Mouse (Mus musculus) neutrophil, adult 5-6 weeks (primary cell): ENCODE results near the gene Faiml. TPM values are rescaled to one million over a fixed set of nuclear protein-coding genes. Genes with fewer than 3 reads are reported as not detected.
A peak's percentile ranks its signal among the peaks of the same experiment; 100 is the strongest.

Experiments
- ATAC-seq: fragments of 151-379, 151-347 bp; 2 replicates; pipeline ENCODE4 v1.8.0; 2017; ENCODE audit warnings: mild to moderate bottlenecking, moderate TSS enrichment; ENCODE audit not compliant: insufficient number of reproducible peaks, poor library complexity, low FRiP score, severe bottlenecking; ENCODE audit errors: extremely low read depth
- total RNA-seq: library from RNA; stranded (forward); fragments of 200-1000 nt; gene quantifications from 2 replicates; pipeline ENCODE4 v1.2.3, GENCODE M21; 2017

The Faiml gene
- total RNA-seq: not detected in 2 replicates

DNA sequence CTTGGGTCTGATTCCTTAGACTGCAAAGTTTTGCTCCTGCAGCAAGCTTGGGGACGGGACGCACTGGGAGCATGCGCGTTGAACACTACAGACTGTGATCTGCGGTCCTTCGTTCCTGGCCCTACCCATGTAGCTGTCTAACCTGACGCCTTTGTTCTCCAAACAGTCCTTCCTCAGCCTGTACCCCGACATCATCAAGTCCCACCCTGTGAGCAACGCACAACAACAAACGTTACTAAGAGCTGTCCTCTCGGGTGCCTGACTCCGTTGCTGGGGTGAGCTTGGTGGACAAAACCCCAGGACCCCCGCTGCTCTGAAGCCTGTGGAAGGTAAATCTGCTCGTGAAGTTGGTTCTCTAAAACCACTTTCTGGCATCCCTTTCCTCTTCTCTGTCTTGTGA, at the start of gene Faiml:
Faiml (minus strand) TSS at position 101 of the 400 bp plus-strand sequence.
- ATAC-seq: no peak

DNA sequence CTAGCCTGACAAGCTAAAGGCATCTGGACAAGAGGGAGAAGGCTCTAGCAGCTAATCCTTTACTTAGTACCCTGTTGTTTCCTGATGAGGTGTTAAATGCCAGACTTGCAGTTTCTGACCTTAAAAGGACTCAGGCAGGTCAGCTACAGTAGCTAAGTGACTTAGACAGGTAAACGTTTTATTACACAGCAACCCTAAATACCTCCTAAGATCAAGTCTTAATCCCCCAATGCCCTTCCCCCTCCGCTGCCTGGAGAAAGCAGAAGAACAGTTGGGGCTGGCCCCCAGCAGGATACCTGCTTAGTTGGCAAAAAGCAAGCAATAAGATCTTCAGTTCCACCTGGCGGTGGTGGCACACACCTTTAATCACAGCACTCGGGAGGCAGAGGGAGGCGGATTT, 21.9 kb upstream of the Faiml start:
- no peak for ATAC-seq

DNA sequence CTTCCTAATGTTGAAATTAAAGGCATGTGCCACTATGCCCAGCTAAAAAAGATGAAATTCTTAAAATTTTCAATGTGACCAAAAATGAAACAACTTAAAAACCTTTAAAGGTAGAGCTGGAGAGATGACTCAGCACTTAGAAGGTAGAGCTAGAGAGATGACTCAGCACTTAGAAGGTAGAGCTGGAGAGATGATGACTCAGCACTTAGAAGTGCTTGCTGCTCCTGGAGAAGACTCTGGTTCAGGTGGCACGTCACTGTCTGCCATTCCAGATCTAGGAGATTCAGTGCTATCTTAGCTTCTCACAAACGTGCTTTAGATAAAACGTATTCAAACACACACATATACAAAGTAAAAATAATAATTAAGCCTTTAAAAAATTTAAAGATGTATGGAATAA, 19.8 kb upstream of the Faiml start:
- ATAC-seq: no peak

DNA sequence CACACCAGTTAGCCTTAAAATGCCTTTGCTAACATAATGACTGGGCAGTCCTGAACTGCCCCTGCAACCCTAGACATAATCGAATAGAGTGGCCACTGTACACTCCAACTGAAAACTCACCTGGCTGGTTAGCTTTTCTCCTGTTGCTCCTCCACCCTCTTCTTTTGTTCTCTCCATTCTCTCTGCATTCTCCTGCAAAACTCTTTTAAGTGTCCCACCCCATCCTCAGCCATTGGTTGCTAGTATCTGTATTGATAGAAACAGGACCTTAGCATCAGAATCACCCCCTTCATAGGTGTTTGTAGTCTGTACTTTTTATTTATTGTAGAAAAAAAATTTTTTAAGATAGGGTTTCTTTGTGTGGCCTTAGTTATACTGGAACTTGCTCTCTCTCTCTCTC, 19.2 kb upstream of the Faiml start:
- ATAC-seq: no peak

DNA sequence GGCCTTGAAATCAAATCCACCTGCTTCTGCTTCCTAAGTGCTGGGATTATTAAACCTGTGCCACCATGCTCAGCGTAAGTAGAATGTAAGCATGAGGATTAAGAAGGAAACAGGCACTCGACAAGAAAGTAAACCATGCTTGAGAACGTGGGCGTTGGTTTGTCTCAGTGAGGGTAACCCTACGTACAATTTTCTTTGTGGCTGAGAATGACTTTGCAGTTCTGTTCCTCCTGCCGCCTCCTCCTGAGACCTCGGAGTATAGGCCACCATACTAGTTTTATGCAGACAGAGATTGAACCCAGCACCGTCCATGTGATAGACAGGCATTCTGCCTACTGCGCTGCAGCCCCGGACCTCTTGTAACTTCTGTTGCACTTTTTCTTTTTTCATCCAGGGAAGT, 16.8 kb upstream of the Faiml start:
- no peak for ATAC-seq

DNA sequence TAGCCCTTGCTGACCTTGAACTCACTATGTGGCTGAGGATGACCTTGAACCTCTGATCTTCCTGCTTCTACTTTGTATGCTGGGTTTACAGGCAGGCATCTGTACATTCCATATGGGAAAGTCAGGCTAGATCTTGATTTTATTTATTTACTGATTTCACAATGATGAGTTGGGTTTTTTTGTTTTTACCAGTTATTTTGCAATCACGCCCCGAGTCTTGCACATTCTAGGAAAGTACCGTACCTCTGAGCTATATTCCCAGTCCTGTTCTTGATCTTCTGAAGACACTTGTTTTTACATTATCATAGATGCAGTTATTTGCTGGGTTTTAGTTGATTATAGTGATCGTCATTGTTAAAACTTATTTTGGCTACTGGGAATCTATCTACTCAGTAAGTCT, 11.9 kb upstream of the Faiml start:
- no peak for ATAC-seq

DNA sequence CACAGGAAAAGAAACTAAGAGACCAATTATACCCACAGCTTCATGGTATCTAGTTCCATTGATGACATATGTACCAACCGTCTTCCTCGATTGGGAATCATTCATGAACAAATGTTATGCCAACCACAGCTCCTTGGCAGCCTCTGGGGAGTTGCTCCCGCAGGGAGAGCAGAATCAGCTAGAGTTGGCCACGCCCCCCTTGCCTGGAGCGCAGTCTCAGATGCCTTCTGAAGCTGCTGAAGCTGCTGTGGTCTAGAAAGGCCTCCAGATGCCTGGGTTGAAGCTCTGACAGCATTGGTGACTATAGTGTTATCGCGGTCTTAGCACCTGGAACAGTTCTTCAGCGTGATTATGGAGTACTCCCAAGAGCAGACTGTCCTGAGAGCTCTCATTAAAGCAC, 11.3 kb upstream of the Faiml start:
- ATAC-seq: no peak

DNA sequence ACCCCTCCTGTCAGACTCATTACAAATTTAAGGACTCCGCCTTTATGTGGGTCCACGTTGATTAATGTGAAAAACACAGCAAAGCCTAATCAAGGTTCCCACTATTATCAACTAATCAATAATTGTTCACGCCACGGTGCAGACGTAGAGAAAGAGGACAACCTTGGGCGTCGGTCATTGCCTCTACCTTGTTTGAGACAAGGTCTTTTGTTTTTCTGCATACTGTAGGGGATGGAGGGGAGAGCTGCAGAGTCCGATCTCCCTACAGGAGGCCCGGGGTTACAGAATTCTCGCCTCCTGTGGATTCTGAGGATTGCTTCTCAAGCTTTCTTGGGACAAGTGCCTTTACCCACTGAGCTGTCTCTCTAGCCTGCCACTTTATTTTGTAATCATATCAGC, 6.9 kb upstream of the Faiml start:
- no peak for ATAC-seq

DNA sequence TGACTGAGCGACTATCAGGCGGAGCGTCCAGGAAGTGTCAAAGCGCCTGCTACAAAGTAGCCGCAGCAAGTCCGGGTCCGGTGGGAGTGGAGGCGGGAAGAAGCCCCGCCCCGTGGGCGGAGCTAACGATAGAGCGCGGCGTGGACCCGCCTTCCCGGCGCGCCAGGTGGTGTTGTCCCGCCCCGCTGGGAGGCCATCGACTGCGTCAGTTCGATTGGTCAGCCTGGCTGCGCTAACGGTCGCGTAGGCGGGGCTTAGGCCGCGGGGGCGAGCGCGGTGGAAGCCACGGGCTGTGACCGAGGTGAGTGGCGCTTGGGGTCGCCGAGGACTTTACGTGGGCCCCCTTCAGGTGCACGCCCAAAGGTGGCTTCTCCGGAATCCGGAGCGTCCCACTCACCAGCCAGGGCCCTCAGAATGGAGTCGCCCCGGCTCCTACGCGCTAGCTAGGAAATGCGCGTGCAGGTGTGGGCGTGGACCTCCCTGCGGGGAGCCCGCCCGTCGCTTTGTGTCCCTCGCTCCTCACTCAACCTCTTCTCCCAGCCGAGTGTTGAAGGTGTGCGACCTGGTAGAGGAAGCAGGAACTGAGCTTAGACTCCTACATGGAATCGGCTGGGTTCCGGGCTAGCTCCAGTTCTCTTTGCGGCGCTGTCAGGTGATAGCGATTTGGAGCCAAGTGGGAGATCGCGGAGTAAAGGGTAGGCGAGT, 6.3 kb upstream of the Faiml start, which contains the start of gene Cep70:
Cep70 (plus strand) TSS at position 178 of the 705 bp plus-strand sequence.
- peak; percentile 91 for ATAC-seq

DNA sequence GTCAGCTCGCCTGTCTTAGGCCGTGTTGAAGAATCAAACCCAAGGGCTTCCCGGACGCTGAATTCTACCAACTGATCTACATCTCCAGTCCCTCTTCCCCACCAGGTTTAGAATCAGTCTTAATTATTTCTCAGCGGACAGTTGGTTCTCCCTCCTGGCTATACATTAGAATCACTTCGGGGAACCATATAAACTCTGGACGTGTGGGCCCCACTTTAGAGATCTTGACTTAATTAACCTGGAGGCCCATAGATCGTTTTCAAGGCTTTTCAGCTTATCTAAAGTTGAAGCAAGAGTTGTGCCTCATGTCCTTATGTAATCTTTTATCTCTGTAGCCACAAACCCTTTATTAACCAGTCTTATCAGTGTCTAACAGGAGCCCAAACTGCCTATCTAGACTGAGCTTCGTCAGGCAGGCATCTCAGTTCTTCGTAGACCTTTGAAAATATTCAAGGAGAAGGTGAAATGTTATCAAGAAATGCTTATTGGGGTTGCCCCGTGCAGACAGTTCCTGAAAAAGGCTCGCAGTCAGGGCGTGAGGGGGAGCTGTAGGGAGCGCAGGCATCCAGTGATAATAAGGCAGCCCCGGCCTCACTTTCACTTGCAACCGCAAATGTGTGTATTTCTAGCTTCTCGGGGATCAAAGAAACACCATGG, 5.6 kb upstream of the Faiml start:
- ATAC-seq: no peak

DNA sequence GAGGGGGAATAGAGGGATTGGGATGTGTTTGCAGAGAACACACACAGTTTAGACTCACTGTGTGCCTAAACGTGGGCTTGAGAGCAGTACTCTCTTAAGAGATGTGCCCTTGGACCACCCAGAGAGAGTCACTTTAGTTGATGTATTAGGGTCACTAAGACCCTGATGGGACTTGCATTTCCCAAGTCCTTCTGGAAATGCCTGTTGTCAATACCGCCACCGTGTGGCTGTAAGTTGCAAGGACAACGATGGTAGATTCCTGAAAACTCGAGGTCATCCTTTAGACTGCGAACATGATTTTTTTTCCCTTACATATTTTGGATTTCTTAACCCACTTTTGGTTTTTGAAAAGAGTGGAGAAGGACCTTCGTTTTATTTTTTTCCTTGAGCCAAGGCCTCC, 5.0 kb upstream of the Faiml start:
- ATAC-seq: no peak

DNA sequence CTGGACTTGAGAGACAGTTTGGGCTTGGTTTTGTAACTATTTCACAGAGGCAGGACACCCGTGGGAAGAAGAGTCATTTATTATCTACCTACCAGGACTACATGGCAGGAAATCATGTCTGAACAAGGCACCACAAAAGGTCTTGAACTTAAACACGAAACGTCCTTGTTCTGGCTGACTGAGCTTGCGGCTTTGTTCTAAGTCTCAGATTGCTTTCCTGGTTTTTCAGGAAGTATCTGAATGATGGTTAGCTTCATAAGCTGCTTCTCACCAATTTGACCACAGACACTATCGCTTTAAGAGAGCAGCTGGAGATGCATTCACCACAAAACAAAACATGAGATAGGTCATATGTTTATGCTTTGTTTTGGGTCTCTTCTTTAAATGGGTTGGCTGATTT, 3.5 kb upstream of the Faiml start:
- ATAC-seq: no peak

DNA sequence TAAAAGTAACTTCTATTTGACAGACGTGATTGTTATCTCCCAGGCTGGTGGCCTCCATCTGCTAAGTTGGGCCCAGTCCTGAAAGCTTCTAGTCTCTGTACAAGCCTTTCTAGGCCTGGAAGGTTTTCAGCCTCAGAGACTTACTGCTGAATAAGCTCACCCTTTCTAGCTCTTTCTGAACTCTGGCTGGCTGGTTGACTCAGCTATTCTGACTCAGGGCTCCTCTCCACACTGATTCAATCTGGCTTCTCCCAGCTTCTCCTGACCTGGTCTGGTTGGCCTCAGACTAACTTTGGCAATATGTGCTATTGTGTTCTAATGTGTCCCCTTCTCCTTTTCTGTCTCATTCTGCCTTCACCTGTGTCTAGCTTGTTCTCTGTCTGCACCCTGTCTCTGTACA, 2.2 kb upstream of the Faiml start:
- ATAC-seq: no peak

DNA sequence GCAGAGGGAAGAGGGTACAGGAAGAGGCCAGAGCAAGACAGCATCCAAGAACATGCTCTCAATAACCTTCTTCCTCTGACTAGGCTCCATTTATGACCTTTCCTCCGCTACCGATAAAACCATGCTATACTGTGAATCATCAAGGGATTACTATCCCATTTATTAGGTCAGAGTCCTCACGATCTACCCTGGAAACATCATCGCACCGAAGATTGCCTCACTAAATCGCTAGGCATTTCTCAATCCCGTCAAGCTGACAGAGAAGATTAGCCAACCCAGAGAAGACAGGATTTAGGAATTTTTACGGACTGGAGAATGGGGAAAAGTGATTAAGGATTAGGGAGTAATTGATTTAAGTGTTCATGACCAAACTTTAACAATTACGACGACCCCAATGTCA, 1.2 kb upstream of the Faiml start:
- no peak for ATAC-seq

DNA sequence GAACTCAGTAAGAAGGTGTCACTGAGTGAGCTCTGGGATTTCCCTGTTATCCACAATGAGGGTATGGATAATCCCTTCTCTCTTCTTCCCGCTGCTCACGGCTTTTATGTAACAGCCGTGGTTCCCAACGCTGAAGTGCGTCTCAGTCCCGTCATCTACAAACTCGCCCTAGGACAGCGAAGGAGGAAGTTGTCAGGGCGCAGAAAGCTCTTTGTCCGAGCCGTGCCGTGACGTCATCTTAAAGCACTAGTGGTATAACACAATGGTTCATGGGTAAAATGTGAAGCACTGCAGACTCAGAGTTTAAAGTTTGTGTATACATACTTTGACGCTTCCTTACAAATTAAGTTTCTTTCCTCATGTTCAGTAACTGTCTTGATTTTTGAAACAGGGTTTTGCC, 7.6 kb downstream of the Faiml start:
- ATAC-seq: no peak

DNA sequence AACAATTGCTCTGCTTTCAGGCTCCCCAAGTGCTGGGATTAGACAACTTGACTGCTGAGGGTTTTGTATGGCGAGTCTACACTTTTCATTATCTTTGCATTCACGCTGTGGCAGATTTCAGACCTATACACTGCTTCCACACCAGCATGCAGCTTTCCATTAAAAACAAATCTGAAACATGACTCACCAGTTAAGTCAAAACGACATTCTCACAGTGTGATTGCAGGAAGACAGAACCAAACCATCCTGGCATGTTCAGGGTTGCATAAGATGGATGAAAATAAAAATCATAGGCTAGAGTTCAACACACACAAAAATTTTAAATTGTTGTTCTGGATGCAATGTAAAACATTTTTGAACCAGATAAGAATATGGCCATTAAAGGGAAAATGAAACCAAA, 12.5 kb downstream of the Faiml start:
- ATAC-seq: no peak

DNA sequence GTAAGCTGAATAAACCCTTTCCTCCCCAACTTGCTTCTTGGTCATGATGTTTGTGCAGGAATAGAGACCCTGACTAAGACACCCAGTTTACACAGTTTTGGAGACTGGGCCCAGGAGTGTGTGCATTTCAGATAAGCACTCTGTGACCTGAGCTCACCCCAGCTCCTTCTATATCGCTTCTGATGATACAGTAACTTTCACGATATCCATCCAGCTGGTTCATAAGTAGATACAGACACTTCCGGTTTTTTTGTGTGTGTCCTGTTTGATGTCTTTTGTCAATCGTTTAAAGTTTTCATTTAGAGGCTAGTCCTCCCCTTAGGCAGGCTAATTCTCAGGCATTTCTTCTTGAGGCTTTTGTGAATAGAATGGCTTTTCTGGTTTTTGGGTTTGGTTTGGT, 15.4 kb downstream of the Faiml start:
- ATAC-seq: no peak

DNA sequence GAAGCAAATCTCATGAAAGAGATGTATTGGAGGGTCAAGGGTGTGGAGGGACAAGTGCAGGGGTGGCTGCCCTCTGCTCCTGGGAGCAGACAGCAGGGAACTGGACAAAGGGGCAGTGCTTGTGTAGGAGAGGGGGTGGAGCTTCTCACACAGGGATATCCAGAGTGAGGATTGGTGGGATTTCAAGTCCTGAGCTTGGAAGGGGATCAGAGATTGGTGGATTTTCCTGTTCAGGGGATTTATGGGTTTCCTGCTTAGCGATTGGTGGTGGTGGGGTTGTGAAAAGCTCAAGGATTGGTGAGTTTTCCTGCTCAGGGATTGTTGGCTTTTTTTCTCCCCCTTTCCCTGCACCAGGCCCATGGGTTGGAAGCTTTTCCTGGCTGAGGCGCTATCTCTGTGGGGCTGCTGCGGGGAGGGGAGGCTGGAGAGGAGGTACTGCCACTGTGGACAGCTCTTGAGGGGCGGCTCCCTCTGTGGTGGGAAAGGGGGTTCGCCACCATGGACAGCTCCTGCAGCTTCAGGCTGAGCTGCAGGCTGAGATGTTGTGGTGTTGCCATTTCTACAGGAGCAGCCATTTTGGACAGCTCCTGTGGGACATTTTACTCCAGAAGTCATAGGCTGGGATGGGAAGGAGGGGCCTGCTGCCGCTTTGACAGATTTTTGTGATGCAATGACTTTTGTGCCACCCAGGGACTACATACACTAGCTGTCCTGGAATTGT, 18.9 kb downstream of the Faiml start:
- ATAC-seq: no peak

DNA sequence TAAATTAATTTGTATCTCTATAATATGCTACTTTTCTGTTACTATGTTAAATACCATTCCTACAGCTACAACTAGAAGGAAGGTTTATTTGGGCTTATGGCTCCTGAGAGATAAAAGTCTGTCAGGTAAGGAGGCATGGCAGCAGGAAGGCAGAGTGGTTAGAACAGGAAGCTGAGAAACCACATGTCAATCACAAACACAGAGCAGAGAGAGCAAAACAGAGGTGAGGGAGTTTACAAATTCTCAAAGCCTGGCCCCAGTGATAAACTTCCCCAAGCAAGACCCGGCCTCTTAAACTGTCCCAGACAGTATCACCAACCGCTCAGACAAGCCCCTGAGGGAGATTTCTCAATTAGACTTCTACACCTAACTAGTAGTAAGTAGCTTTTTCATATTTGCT, 20.9 kb downstream of the Faiml start:
- ATAC-seq: no peak

DNA sequence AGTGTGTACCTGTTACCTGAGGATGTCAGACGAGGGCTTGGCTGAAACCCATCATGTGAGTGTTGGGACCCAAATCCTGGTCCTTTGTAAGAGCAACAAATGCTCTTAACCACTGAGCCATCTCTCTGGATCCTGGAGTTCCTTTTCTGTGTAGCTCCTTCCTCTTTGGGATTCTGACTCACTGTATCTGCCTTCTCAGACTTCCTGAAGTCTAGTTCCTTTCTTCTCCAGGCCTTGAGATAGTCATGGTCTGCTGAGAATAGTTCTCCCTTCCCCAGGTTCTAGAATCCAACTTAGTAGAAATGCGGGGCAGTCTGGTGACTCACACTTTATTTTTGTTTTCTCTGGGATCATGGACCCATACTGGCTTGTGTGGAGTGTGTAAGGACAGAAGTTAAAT, 24.4 kb downstream of the Faiml start:
- ATAC-seq: no peak
